Mouse (Mus musculus) v-Abl transformed pro-B cells (cell line): ENCODE results near the gene Gxylt2.

Experiments used
- in situ Hi-C, 2 experiments: fragments of 400-800 bp; cut with MboI; formaldehyde crosslinking; loops; one replicate each; pipeline ENCODE4 v1.15.1; 2025; ENCODE audit not compliant: unreplicated experiment in 2 of 2

Gxylt2 gene

GRCm38 (mm10) chr6:100710170-100710569 is 5.6 kb downstream of the Gxylt2 start:
- in situ Hi-C loops = no loop called here

- in situ Hi-C loops = no loop called here
Measured at GRCm38 (mm10) chr6:100710866-100711265, 6.3 kb downstream of the Gxylt2 start.

- in situ Hi-C loops = no loop called here
Measured at GRCm38 (mm10) chr6:100715296-100715828, 10.8 kb downstream of the Gxylt2 start.

- in situ Hi-C loops = no loop called here
Measured at GRCm38 (mm10) chr6:100716152-100716551, 11.6 kb downstream of the Gxylt2 start.

- in situ Hi-C loops = no loop called here
Measured at GRCm38 (mm10) chr6:100716817-100717216, 12.3 kb downstream of the Gxylt2 start.

- in situ Hi-C loops = no loop called here
Measured at GRCm38 (mm10) chr6:100720098-100720501, 15.6 kb downstream of the Gxylt2 start.

GRCm38 (mm10) chr6:100720882-100721721 is 16.6 kb downstream of the Gxylt2 start:
- in situ Hi-C loops = no loop called here

- in situ Hi-C loops = no loop called here
Measured at GRCm38 (mm10) chr6:100731996-100732375, 27.5 kb downstream of the Gxylt2 start.

- in situ Hi-C loops = no loop called here
Measured at GRCm38 (mm10) chr6:100732376-100733021, 28.0 kb downstream of the Gxylt2 start.

- in situ Hi-C loops = no loop called here
Measured at GRCm38 (mm10) chr6:100733218-100733617, 28.7 kb downstream of the Gxylt2 start.

GRCm38 (mm10) chr6:100734321-100734720 is 29.8 kb downstream of the Gxylt2 start:
- in situ Hi-C loops = no loop called here

- in situ Hi-C loops = no loop called here
Measured at GRCm38 (mm10) chr6:100758431-100759208, 54.1 kb downstream of the Gxylt2 start.

- in situ Hi-C loops = no loop called here
Measured at GRCm38 (mm10) chr6:100767756-100768155, 63.2 kb downstream of the Gxylt2 start.

GRCm38 (mm10) chr6:100775923-100776505 is 71.5 kb downstream of the Gxylt2 start:
- in situ Hi-C loops = no loop called here

GRCm38 (mm10) chr6:100778595-100778994 is 74.1 kb downstream of the Gxylt2 start:
- in situ Hi-C loops = no loop called here

GRCm38 (mm10) chr6:100780421-100780820 is 75.9 kb downstream of the Gxylt2 start:
- in situ Hi-C loops = no loop called here

- in situ Hi-C loops = no loop called here
Measured at GRCm38 (mm10) chr6:100781644-100782043, 77.1 kb downstream of the Gxylt2 start.

GRCm38 (mm10) chr6:100787726-100788125 is 83.2 kb downstream of the Gxylt2 start:
- in situ Hi-C loops = no loop called here

GRCm38 (mm10) chr6:100789161-100789560 is 84.6 kb downstream of the Gxylt2 start:
- in situ Hi-C loops = no loop called here

- in situ Hi-C loops = no loop called here
Measured at GRCm38 (mm10) chr6:100792055-100792659, 87.6 kb downstream of the Gxylt2 start.
